Mouse (Mus musculus): ENCODE measurements around the gene Ackr3.

Ackr3 gene

DNA sequence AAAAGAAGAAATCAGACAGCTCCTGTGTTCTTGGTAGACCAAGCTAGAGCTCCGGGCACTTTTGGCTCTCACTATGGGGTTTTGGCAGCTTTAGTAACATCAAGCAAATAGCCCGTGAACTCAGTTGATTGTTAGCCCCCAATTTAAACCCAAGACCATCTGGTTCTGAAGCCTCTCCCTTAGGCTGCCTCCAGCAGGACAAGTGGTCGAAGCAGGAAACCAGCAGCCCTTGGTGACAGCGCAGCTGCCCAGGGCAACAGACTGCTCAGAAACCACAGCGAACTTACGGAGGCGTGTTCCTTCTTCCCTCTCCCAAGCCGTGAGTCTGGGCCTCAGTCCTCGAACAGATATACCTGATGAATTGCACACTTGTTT, 24.5 kb downstream of the Ackr3 start:
- DNase-seq (ENCODE audit: low read depth, low spot score): no peak

DNA sequence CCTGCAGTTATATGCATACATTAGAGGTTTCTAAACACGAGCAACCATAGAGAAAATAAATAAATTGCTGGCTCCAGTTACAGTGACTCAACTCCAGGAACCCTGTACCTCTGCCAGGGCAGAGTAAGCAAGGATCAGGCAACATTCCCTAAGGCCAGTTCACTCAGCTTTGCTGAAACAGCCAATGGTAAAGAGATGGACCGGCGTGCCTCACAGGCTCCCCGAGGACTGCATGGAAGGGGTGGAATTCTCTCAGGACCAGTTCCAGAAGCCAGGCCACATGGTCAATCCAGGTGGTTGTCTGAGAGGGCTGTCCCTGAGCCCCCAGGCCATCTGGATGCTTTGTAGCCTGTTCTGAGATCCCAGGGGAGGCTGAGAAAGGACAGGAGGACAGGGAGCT, 26.8 kb downstream of the Ackr3 start:
- no peak for DNase-seq (ENCODE audit: low read depth, low spot score)

DNA sequence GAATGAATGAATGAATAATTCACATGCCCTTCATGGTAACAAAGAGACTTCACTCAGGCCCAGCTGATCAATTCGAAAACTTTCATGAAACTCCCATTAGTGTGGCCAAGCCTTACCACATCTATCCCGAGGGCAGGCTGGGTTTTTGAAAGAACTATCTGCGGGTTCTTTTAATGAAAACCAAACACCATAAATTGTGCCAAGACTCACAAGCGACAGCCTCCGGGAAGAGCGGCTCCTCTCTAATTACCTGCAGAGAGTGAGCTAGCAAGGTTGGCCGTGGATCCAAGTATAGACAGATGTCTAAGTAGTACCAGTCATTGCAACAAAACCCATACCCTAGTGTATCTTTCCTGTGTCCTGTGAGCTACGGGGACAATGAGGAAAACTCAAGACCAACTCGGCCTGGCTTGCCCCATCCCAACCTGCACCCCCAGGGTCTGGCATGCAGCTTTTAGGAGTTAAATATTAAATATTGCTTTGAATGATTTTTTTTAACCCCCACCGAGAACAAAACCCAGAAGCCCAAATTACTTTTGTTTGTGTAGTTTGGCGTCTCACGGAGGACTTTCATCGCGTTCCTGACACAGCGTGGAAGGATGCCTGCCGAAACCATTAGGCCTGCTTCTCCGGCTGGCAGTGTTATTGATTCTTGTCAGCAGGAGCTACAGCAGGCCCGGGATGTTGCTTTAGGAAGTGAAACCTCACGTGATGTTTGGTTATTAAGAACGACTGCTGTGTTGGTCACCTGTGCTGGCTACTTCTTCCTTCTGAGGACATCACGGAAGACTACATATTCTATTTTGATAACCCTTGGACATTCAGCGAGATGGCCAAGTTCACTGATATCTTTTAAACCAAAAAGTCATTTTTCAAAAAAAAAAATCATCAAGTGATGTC, 28.1 kb downstream of the Ackr3 start:
- DNase-seq (ENCODE audit: low read depth, low spot score): no peak

DNA sequence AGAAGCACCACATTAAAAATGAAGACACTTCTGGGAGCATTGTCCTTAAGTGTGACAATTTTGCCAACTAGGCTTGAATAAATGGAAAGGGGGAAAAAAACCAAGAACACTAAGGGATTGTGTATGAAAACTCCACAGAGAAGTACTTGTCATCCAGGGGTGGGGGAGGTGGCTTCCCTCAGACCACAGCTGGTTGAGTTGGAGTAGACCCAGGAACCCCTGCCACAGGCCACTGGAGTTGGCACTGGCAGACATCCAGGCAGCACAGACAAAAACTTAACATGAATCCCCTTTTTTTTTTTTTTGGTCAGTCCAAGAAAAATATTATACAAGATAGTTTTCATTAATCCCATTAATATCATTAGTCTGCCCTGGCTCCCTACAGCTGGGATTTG, 28.7 kb downstream of the Ackr3 start:
- no peak for DNase-seq (ENCODE audit: low read depth, low spot score)

DNA sequence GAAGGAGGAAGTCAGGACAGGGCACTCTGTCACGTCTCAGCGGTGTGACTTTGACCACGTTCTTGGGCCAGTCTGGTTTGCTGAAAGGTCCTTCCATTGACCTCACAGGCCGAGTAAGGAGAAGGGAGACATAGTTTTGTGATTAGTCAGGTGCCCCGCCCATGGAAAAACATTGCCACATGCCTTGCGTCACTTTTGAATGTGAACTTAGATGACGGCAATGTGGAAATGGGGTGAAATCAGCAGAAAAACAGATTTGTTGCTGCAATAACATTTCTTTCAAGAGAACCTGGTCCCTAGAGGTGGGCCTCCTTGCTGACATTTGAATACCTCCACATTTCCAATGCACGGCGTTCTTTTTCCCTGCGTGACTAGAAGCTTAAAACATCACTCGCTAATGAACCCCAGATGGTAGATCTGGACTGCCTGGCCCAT, 30.9 kb downstream of the Ackr3 start:
- DNase-seq (ENCODE audit: low read depth, low spot score): no peak

DNA sequence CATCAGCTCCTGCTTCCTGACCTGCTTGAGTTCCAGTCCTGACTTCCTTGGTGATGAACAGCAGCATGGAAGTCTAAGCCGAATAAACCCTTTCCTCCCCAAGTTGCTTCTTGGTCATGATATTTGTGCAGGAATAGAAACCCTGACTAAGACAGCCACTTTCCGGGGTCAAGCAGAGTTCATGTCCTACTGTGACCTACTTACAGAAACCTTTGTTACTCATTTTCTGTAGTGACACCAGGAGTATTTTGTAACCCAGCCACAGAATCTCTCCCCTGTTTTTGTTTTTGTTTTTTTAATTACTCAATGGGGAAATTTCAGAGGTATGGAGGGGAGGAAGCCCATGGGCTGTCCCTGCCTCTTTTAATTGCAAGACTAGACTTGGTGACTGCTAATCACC, 32.9 kb downstream of the Ackr3 start:
- DNase-seq (ENCODE audit: low read depth, low spot score): no peak

DNA sequence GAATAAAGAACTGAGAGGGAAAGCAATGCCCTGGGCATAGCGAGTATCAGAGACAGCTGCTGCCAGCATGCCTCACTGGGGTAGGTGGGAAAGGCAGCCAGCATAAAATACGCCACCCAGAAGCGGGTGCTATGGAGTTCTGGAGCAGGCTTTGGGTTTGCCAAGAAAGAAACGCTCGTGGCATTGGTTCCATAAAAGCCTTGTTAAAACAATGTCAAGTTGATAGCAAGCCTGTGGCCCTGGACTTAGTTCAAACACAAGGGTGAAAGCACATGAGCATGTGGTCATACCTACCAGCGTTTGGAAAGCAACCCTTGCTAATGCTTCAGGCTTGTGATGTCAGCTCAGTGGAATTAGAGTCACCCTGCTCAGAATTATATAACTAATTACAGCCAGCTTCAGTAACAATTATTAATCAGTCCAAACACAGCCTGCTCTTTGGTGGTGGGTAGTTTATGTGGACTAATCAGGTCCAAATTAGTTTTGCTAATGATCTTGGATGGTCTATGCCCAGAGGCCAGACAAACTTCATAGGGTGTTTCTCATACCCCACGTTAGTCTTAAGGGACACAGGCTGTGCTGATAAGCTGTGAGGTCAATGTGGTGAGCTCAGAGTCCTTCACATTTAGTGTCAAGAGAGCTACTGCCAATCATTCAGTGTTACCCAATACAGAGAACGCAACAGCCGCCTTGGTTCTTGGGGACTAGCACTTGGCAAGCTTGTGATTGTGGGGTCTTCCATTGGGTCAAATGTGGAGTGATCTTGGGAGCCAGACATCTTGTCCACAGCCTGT, 34.5 kb downstream of the Ackr3 start:
- DNase-seq (ENCODE audit: low read depth, low spot score): no peak

DNA sequence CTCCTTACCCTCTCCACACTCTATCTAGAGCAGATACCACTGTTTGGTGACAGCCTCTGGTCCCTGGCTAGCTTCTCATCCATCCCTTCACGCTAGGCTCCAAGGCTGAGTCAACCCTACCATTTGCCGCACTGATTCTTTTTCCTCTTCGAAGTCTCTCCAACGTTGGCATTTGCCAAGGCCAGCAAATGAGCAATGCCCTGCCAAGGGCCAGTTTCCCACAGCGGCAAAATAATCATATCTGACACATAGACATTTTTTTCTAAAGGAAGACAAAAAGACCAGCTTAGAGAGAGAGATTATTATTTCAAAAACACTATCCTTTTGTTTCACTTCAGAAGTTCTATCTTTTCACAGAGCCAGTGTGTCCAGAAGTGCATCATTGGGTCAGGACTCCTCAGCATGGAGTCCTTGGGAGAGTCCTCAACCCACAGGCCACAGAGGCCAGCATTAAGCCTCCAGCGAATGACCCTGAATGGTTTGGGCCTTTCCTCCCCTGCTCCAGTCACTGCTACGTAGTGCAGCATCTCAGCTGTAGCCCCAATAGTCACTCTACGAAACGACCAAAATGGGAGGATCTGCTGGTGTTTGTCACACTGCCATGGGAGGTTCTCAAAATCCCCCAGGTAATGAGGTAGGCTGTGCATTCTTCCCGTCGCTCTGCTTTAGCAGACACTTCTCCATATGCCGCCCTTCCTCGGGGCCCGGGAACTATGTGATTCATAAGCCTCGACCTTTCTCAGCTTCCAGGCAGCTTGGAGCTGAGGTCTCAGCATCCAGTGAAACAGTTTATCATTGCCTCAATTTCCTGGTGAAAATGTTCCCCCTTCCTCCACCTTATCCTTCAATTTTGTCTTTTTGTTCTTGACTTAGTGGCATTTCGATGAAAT, 35.8 kb downstream of the Ackr3 start:
- no peak for DNase-seq (ENCODE audit: low read depth, low spot score)

DNA sequence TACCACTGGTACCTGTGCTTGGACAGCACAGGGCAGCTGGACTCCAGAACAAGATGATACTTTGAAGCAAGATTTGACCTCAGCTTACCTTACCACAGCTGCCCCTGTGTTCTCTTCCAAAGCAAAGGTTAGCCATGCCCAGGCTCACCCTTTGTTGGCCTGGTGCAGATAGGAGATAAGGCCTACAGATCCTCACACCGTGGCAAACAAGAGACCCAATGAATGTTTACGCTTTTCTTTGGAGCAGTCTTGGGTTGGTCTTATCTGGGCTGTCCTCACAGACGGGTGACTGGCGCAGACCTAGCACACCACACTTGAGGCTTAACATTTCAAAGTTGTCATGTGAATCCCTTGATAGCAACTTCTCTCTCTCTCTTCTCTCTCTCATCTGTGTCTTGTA, 36.5 kb downstream of the Ackr3 start:
- DNase-seq (ENCODE audit: low read depth, low spot score): no peak

DNA sequence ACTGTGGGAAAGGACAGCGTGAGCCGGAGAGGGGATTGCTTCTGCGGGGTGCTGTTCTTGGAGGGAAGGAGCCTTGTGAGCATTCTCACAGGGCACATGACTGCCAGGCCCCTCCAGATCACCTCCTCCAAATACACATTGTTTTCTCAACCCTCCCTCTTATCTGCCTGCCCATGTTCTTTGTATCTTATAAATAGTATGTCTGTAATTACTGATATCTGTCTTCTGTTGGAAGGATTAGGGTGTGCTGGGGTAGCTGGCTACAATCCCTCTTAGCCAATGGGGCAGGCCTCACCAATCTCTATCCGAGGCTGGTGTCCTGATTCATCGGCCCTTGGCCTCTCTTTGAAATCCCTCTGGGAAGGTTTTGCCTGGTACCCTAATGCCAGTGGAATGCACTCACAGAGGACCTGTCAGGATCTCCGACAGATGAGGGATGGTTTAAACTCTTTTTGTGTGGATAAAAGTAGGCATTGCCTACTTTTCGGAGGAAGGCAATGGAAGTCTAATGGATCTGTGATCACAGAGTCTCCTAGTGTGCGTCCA, 38.7 kb downstream of the Ackr3 start:
- DNase-seq (ENCODE audit: low read depth, low spot score): no peak

DNA sequence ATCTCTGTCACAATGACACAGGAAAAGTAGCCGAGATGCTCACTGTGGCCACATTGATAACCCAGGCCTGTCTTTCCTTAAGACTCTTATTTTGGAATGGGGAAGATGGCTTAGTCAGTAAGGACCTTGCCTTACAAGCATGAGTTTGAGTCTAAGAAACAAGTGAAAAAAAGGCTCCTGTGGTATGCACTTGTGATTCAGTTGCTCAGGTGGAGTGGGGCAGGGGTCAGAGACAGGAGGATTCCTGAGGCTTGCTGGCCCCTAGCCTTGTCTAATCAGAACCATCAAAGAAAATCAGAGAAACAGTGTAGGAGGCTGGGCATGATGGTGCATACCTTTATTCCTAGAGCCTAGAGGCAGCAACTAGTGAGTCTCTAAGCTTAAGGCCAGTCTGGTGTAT, 40.8 kb downstream of the Ackr3 start:
- no peak for DNase-seq (ENCODE audit: low read depth, low spot score)

DNA sequence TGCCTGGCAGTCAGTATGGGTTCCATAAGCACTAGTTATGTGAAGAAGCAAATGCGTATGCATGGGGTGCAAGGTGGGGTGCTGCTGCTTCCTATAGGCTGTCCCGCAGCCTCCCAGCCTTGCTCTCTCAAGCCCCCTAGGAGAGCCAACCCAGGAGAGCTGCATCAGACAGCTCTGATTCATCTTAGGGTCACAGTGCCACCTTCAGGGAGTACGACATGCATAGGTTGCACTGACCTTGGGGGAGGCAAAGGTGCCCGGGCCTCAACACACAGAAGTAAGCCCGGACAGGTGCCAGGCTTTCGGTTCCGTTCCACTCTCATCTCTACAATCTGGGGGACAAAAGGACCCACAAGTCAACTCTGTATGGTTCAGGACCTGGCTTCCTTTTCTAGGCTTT, 41.8 kb downstream of the Ackr3 start:
- DNase-seq (ENCODE audit: low read depth, low spot score): no peak

DNA sequence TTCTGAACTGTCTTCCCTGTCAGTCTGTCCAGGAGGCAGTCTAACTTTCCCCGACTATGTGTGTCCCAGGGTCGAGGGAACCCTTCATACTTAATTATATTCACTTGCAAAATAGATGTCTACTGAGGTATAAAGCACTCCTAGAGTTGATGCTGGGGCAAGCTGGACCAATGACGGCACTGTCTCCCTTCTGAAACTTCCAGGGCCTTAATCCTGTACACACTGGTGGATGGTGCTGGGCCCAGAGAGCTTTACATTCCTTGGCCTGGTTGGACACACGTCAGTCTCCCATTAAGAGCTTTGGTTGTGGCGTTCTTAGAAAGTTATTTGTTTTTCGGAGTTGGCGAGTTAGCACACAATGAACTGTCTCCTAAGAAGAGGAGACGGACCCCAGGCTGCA, 42.3 kb downstream of the Ackr3 start:
- DNase-seq (ENCODE audit: low read depth, low spot score): no peak

DNA sequence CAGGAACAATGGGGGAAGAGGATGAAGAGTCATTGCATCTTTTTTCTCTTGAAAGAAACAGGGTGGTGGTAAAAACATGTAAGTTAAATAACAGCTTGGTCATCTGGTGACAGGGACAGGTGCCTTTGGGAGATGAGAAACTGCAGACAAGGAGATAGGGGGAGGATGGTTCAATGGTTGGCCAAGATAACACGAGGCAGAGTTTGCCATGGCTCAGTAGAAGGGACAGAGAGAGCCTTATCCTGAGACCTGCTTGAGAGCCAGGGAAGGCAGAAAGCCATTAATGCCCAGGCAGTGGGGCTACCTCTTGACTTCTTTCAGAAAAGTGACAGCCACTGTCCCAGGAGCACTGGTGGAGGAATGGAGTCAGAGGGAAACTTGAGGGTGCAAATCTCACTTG, 43.0 kb downstream of the Ackr3 start:
- DNase-seq (ENCODE audit: low read depth, low spot score): no peak

DNA sequence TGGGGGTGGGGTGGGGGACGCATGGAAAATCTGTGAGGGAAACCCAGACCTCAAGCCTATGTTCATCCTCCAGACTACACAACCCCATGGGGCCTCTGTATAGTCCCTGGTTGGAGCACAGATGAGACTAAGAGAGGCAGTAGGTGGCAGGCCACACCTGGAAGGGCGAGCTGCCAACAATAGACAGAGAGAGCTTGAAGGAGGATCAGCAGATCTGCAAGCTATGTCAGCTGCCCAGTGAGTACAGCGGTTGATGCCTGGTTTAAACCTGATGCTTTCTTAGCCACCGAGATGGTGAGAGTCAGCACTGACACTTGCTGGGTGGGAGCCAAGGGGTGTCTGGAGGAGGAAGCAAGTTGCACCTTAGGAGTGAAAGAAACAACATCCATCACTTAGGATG, 43.5 kb downstream of the Ackr3 start:
- no peak for DNase-seq (ENCODE audit: low read depth, low spot score)

DNA sequence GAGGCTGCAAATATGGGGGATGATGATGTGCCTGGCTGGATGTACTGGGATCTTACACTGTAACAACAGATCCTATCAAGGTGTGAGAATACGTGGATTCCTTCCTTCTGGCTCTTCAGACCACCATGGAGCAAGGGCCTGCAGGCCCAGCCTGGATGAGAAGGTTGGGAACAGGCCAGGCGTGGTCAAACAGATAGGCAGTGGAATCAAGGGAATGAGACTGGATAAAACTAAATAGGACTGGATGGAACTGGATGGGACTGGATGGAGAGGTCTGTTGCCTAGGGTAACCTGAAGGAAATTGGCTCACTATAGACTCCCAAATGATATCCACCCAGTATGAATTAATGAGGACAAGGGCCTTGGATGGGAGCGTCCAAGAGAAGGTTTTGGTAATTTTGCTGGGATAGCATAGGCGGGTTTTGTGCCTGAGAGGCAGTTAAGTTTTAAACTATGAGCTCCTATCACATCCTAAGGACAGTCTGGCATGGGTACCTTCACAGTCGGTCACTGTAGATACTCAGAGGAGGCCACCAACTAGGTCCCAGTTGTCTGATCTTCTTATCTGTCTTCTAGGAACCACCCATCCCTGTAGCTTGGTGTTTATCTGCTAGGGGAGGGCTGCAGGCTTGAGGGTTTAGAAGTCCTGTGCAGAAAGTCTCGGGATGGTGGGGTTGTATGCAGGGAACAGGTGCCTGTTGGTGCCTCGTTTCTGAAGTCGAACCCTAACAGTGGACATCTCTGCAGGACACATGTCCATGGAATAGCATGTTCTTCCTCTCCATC, 44.2 kb downstream of the Ackr3 start:
- DNase-seq (ENCODE audit: low read depth, low spot score): no peak

DNA sequence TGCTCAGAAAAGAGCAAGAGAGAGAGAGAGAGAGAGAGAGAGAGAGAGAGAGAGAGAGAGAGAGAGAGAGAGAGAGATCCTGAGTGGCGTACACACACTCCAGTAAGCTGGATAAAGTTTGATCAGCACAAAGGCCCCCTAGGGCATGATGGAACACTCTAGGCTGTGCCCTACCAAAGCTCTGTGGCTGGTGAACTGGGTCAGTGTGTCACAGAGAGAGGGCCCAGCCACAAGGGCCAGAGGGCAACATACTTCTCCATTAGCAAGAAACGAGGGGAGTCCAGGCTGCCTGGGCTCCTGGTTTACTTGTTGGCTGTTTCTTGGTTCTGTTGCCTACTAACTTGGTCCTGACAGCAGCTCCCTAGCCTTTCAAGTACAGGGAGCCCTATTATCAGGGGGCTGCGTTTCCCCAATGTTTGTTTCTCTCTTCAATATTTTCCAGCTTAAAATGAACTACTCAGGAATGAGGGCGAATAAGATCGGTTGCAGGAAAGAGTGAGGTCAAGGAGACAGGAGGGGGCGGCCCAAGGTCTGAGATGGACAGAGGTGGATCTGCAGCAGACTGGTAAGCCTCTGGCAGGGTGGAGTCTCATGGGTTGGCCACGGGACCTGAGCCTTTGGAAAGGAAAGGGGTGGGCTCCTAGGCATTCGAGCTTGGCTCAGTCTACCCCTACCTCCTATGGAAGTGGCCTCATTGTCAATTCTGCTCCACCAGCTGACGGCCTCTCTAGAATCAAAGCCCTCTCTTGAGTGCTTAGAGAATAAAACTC, 45.4 kb downstream of the Ackr3 start:
- no peak for DNase-seq (ENCODE audit: low read depth, low spot score)

DNA sequence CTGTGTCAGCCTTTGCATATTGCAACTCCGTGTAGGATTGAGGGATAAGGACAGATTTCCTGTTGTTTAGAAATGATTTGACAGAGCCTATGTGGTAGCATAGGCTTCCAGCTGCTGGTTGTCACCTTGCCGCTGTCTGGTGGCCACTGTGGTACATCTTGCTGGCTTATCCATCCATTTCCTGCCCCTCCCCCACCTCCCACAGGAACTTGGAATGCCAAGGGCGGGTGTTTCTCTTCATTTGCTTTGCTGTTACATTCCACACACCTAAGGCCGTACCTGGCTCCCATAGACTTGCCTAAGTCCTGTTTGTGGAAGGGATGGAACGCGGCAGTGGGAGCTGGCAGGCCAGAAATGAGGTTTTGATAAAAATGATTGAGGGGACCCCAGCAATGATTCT, 46.6 kb downstream of the Ackr3 start:
- no peak for DNase-seq (ENCODE audit: low read depth, low spot score)

DNA sequence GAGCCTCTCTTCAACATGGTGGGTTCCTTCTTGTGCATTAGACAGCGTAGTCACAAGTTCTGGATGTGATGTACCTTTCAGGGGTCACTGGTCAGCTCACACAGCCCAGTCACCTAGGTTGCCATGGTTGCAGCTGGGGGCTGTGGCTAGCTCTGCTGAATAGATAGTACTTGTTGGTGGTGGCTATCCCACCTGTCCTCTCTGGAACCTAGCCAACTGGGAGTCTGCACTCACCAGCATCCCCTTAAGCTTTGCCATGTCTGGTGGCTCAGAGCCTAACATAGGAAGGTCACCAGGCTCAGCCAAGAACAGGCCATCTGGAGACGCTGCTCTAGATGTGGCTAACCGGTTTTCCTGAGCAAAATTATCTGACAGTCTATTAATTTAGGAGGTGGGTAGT, 47.4 kb downstream of the Ackr3 start:
- DNase-seq (ENCODE audit: low read depth, low spot score): no peak

DNA sequence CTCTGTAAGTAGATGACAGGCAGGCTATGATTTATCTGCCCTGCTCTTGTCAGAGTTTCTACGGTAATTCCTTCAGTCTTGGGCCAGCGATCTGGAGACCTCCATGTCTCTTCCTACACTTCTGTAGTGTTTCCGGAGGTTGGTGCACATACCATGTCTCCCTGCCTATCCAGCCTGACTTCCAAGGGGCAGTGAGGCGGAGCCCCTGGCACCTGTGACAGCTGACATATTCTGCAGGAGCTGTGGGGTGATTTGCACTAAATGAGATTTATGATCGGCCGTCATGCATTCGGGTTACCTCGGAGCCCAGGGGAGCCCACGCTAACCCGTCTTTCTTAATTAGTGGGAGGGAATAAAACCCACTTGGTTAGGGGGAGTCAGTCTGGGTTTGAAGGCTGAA, 49.7 kb downstream of the Ackr3 start:
- DNase-seq (ENCODE audit: low read depth, low spot score): no peak

Data from telencephalon, adult 2 months (tissue).